Mouse (Mus musculus) thymus, postnatal 4 days (tissue): ENCODE measurements around the gene App.

ENCODE experiments used
- DNase-seq: peaks from one replicate; pipeline ENCODE4 v3.0.0; 2021

Gene App

DNA sequence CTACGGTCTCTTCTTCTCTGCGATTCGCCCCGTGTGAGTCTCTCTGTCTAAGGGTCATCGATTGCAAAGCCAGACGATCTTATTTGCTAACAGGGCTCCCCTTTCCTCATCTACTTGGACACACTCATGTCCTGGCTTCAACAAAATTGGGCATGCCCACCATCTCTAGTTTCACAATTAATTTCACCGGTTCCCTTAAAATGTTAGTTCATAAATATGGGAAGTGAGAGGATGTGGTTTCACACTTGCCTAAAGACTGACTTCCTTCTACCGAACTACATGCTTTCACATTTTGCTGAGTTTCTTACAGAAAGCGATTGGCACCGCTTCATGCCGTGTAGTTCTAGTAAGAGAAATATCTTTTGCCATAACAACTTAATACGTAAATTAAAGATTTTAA lies 101.8 kb downstream of the App start:
- DNase-seq: no peak

- no peak for DNase-seq
Measured at GRCm38 (mm10) chr16:85071248-85071647, 102.3 kb downstream of the App start.

- no peak for DNase-seq
Measured at GRCm38 (mm10) chr16:85067254-85067893, 106.2 kb downstream of the App start.

DNA sequence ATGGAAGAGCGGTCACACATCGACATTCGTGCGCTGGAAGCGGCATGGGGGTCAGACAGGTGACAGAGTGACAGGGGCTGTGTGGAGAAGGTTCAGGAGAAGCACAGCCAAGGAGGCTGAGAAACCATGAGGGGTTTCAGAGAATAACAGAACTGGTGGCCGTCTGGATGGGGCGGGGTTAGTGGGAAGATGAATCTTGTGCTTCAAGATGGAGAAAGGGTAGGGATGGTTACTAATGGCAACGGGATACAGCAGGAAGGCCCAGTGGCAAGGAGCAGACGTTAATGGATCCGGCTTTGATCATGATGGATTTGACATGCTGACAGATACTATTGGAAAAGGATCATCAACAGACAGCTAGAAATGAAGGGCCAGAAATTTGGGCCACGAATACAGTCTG lies 107.3 kb downstream of the App start:
- no peak for DNase-seq

- DNase-seq: no peak
Measured at GRCm38 (mm10) chr16:85064800-85065199, 108.8 kb downstream of the App start.

- DNase-seq: no peak
Measured at GRCm38 (mm10) chr16:85062732-85063131, 110.8 kb downstream of the App start.

GRCm38 (mm10) chr16:85061725-85062124 lies 111.8 kb downstream of the App start:
- DNase-seq: no peak

DNA sequence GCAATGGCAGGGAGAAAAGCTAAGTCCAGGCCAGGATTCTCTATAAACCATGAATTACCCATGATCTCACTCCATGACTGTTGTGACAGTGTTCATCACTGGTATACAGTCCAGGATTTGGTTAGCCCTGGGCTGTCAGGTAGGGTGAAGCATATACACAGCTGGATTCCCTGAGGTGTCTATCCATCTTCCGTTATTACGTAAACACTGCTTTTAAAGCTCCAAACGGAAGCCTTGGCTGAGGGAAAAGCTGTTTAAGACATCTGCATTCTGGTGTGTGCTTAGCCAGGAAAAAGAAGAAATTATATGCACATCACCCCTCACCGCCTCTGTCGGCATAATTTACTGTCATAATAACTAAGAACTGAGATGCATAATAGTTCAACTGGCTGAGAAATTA lies 115.4 kb downstream of the App start:
- no peak for DNase-seq

DNA sequence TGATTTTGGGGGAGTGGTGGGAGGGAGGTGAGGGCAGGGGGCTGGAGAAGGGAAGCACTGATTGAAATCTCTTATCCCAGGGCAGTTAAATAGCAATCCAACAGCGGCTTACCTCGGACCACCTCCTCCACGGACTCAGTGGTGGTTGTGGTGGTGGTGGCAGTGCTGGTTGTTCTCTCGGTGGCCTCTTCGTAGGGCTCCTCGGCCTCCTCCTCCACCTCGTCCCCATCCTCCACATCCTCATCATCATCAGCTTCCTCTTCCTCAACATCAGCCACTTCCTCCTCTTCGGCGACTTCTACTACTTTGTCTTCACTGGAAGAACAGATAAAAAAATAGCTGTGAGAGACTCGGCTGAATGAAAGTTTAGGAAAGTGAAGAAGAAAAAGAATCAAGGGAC lies 117.4 kb downstream of the App start:
- no peak for DNase-seq

DNA sequence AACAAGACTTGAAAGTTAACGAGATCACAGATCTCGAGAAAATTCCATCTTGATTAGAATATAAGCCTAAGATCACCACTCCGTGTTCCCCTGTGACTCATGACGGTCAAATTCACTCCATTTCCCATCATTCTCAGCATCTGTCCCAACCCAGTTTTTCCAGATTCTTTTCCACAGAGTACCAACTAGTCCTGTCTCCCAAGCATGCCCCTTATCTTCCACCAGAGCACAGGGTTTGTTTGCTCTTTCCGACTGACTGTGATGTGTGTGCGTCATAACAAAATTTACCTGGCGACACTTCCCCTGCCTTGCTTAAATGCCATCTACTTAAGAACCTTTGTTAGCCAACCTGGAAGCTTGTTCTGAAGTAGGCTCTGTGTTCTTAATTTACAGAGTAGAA lies 119.6 kb downstream of the App start:
- DNase-seq: no peak

- no peak for DNase-seq
Measured at GRCm38 (mm10) chr16:85047310-85047709, 126.3 kb downstream of the App start.

- DNase-seq: no peak
Measured at GRCm38 (mm10) chr16:85041153-85041959, 132.2 kb downstream of the App start.

- no peak for DNase-seq
Measured at GRCm38 (mm10) chr16:85038731-85039130, 134.8 kb downstream of the App start.

GRCm38 (mm10) chr16:85037969-85038644 lies 135.5 kb downstream of the App start:
- no peak for DNase-seq

DNA sequence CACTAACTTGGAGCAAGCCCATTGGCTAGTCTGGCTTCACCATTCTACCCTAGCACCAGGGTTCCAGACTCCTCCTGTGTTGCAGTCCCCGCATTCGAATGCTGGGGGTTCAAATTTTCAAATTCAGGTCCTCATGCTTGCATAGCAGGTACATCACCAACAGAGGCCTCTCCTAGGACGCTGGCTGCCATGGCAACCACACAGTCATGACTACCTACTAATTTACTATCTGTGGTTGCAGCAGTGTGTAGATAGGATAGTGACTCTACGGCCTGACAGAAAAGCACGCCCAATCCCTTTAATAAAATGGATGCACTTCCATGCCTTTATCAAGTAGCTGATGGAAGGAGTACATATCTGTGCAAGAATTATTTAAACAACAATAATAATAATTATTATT lies 137.8 kb downstream of the App start:
- DNase-seq: no peak

GRCm38 (mm10) chr16:85033747-85034146 lies 139.8 kb downstream of the App start:
- no peak for DNase-seq

GRCm38 (mm10) chr16:85030810-85031209 lies 142.8 kb downstream of the App start:
- no peak for DNase-seq

DNA sequence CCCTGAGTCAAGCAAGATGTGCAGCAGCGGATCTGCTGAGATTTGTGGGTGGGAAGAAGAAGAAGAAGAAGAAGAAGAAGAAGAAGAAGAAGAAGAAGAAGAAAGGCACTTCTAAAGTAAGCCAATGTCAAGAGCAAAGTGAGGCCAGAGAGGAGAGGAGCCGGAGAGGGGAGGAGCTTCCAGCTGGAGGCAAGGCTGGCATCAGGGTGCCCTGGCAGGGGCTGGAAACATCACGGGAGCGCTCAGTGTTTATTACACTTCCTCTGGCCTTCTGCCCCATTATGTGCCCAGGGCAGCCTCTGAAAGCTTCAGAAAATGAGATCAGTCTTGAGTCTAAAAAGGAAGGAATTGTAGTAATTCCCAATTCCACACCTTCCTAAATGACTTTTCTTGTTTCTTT lies 145.2 kb downstream of the App start:
- no peak for DNase-seq

DNA sequence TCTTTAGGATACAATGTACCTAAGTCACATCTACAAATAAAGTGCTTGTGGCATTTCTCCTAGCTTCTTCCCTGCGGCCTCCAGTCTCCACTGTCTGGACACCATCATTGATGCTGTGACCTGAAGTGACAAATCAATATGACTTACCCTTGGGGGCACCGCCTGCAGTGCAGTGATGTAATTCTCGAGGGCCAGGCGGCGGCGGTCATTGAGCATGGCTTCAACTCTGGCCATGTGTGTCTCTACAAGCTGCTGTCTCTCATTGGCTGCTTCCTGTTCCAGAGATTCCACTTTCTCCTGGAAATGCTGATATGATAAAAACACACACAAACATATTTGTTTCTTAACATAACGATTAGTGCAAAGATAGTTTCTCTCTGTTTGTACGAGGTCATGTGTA lies 148.9 kb downstream of the App start:
- no peak for DNase-seq

GRCm38 (mm10) chr16:85023106-85023505 lies 150.5 kb downstream of the App start:
- no peak for DNase-seq

GRCm38 (mm10) chr16:85020696-85021323 lies 152.8 kb downstream of the App start:
- no peak for DNase-seq

DNA sequence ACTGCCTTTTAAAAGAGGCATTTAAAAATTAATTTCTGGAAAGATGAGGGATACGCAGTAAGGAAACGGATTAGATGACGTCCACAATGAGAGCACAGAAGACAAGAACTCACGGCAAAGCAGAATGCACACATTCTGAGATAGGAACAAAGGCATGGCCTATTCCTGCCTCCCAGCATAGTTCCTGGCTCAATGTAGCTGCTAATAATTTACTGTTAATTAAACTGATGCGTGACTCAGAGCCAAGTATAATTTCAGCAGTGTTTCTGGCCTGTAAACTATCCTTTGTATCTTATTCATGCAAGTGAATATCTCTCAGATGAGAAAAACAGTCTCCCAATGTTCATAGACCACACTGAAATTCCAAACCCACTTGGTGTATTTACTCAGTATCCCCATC lies 154.3 kb downstream of the App start:
- DNase-seq: no peak

DNA sequence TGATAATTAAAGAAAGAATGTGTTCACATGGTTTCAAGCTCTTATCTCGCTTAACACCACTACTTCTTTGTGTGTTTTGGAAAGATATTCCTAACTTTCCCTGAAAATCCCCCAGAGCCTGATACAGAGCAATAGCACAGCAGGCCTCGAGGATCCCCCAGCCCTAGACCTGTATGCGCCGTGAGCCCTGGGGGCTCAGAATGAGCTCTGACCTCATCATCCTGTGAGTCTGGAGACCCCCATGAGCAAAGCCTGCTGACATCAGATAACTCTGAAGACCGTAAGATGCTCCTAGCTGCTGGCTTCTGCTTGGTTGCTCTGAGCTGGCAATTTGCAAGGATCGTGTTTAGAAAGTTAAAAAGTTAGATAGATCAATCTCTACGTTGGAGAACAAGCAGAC lies 155.7 kb downstream of the App start:
- no peak for DNase-seq

GRCm38 (mm10) chr16:85012695-85013094 lies 160.9 kb downstream of the App start:
- DNase-seq: no peak
